Mouse (Mus musculus) forebrain, postnatal 0 days (tissue): ENCODE results near the gene Ndrg3. TPM values are rescaled to one million over a fixed set of nuclear protein-coding genes. Genes with fewer than 3 reads are reported as not detected.
"Not testable (repeated sequence)": the region's sequence is repeated elsewhere in the genome, so short reads cannot be mapped to it uniquely, and the experiment has no call there.

Experiments used
- ATAC-seq: fragments of 200-750 bp; cut with Nextera tagmentation; 2 replicates; pipeline ENCODE4 v1.8.0; 2017; ENCODE audit warnings: mild to moderate bottlenecking, moderate library complexity
- DNase-seq: peaks from one replicate; pipeline ENCODE4 v3.0.0-alpha.2; 2015
- H3K27ac ChIP-seq: fragments of 300-500 bp; sonication (generic); 2 replicates; pipeline ENCODE4 v1.5.1; 2014; ENCODE audit warnings: low read depth, mild to moderate bottlenecking, antibody characterized with exemption, low read length, moderate library complexity, mixed read lengths
- H3K27me3 ChIP-seq: fragments of 300-500 bp; sonication (generic); 2 replicates; pipeline ENCODE4 v1.6.1; 2014; ENCODE audit warnings: mild to moderate bottlenecking, low read length, mixed read lengths; ENCODE audit not compliant: insufficient read depth
- H3K36me3 ChIP-seq: fragments of 300-500 bp; sonication (generic); 2 replicates; pipeline ENCODE4 v1.6.1; 2014; ENCODE audit warnings: mild to moderate bottlenecking, moderate library complexity; ENCODE audit not compliant: insufficient read depth
- H3K4me1 ChIP-seq: fragments of 300-500 bp; sonication (generic); 2 replicates; pipeline ENCODE4 v1.6.1; 2014; ENCODE audit warnings: antibody characterized with exemption; ENCODE audit not compliant: insufficient read depth
- H3K4me2 ChIP-seq: fragments of 300-500 bp; sonication (generic); 2 replicates; pipeline ENCODE4 v1.6.1; 2014; ENCODE audit warnings: low read depth, mild to moderate bottlenecking, moderate library complexity
- H3K4me3 ChIP-seq: fragments of 300-500 bp; sonication (generic); 2 replicates; pipeline ENCODE4 v1.5.1; 2014; ENCODE audit warnings: low read depth, low read length, mixed read lengths
- H3K9ac ChIP-seq: fragments of 300-500 bp; sonication (generic); 2 replicates; pipeline ENCODE4 v1.6.1; 2014; ENCODE audit warnings: mild to moderate bottlenecking
- H3K9me3 ChIP-seq: fragments of 300-500 bp; sonication (generic); 2 replicates; pipeline ENCODE4 v1.6.1; 2016; ENCODE audit warnings: low read length
- CTCF ChIP-seq: sonication (generic); IDR thresholded peaks from 2 replicates; pipeline ENCODE4 v1.5.1; 2016; ENCODE audit warnings: antibody characterized with exemption, control low read depth, low read depth
- WGBS: fragments of 180-500 bp; shearing (Covaris S2); extraction: QIAGEN DNeasy Blood & Tissue Kit; methylation state at CpG from one replicate; pipeline ENCODE4 v1.1.7; 2014; 5-methylcytosine and 5-hydroxymethylcytosine counted together
- polyA plus RNA-seq: library from polyadenylated mRNA; unstranded; fragments of >200 nt; fragmentation: Nextera tagmentation; extraction: Ambion mirVana; gene quantifications from 2 replicates; pipeline ENCODE4 v1.2.1, GENCODE M21; 2015
- total RNA-seq: library from RNA; depleted of rRNA; stranded (reverse); fragments of >200 nt; gene quantifications from 2 replicates; pipeline ENCODE4 v1.2.3, GENCODE M21; 2014

Ndrg3 gene
- total and polyA plus RNA-seq, 2 experiments from 2014 or later: 147 to 161 TPM

- Histone ChIP-seq H3K9ac (no peak overlapping the region), H3K27ac (no peak overlapping the region), H3K36me3 (no peaks in the 10 kb centered on the region), H3K4me3 (no peak overlapping the region), H3K9me3 (no peaks in the 10 kb centered on the region), H3K4me2 (no peak overlapping the region), H3K27me3 (no peaks in the 10 kb centered on the region), H3K4me1 (no peaks in the 10 kb centered on the region)
- no peak for ATAC-seq
- no peak for DNase-seq
- 60% methylated on average over 6 of the region's 6 CpGs for WGBS
- TF ChIP-seq CTCF: no peak
These were observed 99.0 kb downstream of the Ndrg3 start for GRCm38 (mm10) chr2:156892821-156893220.

- no peaks in the 10 kb centered on the region for H3K27me3 ChIP-seq
- H3K4me2 ChIP-seq: no peak overlapping the region
- TF ChIP-seq CTCF: no peak
- DNase-seq (peak; percentile 55), ATAC-seq (peak; percentile 70; the same call in 1 of the 2 replicates)
- 14% methylated on average over 3 of the region's 3 CpGs for WGBS
- H3K27ac ChIP-seq: no peak overlapping the region
- no peaks in the 10 kb centered on the region for H3K9me3 ChIP-seq
- H3K9ac ChIP-seq: no peak overlapping the region
- no peak overlapping the region for H3K4me3 ChIP-seq
- H3K36me3 ChIP-seq: no peaks in the 10 kb centered on the region
- H3K4me1 ChIP-seq: no peaks in the 10 kb centered on the region
These were observed 99.6 kb downstream of the Ndrg3 start for GRCm38 (mm10) chr2:156892240-156892639.

GRCm38 (mm10) chr2:156888490-156888889, 103.4 kb downstream of the Ndrg3 start:
- Histone ChIP-seq H3K27ac (no peak overlapping the region), H3K4me1 (no peaks in the 10 kb centered on the region), H3K9ac (no peak overlapping the region), H3K9me3 (no peaks in the 10 kb centered on the region), H3K4me3 (no peak overlapping the region), H3K36me3 (no peaks in the 10 kb centered on the region), H3K4me2 (no peak overlapping the region), H3K27me3 (no peaks in the 10 kb centered on the region)
- WGBS: 75% methylated on average over 3 of the region's 3 CpGs
- no peak for ATAC-seq
- no peak for DNase-seq
- TF ChIP-seq CTCF: no peak

GRCm38 (mm10) chr2:156887017-156887416, 104.8 kb downstream of the Ndrg3 start, which contains the start of gene Sla2:
Gene Sla2 (minus strand): TSS chr2:156887192.
- ATAC-seq (no peak), DNase-seq (no peak)
- Histone ChIP-seq H3K9me3 (no peaks in the 10 kb centered on the region), H3K4me1 (no peaks in the 10 kb centered on the region), H3K27ac (no peak within 1 kb of the TSS), H3K4me3 (no peak within 1 kb of the TSS), H3K9ac (no peak within 1 kb of the TSS), H3K27me3 (no peaks in the 10 kb centered on the region), H3K4me2 (no peak within 1 kb of the TSS), H3K36me3 (no peaks in the 10 kb centered on the region)
- TF ChIP-seq CTCF: no peak
- WGBS: 71% methylated on average over 6 of the region's 6 CpGs

- Histone ChIP-seq H3K27ac (no peak overlapping the region), H3K9ac (no peak overlapping the region), H3K27me3 (no peaks in the 10 kb centered on the region), H3K4me1 (no peaks in the 10 kb centered on the region), H3K4me2 (no peak overlapping the region), H3K9me3 (no peaks in the 10 kb centered on the region), H3K36me3 (no peaks in the 10 kb centered on the region), H3K4me3 (no peak overlapping the region)
- no peak for TF ChIP-seq CTCF
- ATAC-seq (no peak), DNase-seq (no peak)
- WGBS: 87% methylated on average over 10 of the region's 10 CpGs
These were observed 105.7 kb downstream of the Ndrg3 start for GRCm38 (mm10) chr2:156886084-156886631.

- H3K9me3 ChIP-seq, H3K36me3 ChIP-seq, H3K27me3 ChIP-seq, H3K4me3 ChIP-seq, ATAC-seq, H3K9ac ChIP-seq, H3K27ac ChIP-seq, DNase-seq, H3K4me2 ChIP-seq, H3K4me1 ChIP-seq: not testable (repeated sequence)
- 78% methylated on average over 2 of the region's 2 CpGs for WGBS
These were observed 106.2 kb downstream of the Ndrg3 start for GRCm38 (mm10) chr2:156885666-156886065.

- H3K9me3 ChIP-seq: no peaks in the 10 kb centered on the region
- no peak overlapping the region for H3K9ac ChIP-seq
- H3K4me1 ChIP-seq: no peaks in the 10 kb centered on the region
- no peak for TF ChIP-seq CTCF
- H3K27me3 ChIP-seq: no peaks in the 10 kb centered on the region
- no peak overlapping the region for H3K4me2 ChIP-seq
- no peak overlapping the region for H3K27ac ChIP-seq
- no peak overlapping the region for H3K4me3 ChIP-seq
- no peak for ATAC-seq
- H3K36me3 ChIP-seq: no peaks in the 10 kb centered on the region
- no peak for DNase-seq
- WGBS: 84% methylated on average over 10 of the region's 10 CpGs
These were observed 107.3 kb downstream of the Ndrg3 start for GRCm38 (mm10) chr2:156884396-156885211.
